Mouse (Mus musculus) CD4-positive, CD25-positive, alpha-beta regulatory T cell, adult 2 months (primary cell): ENCODE results near the gene Cyp4f18.
A peak's percentile ranks its signal among the peaks of the same experiment; 100 is the strongest.
"Not testable (repeated sequence)": the region's sequence is repeated elsewhere in the genome, so short reads cannot be mapped to it uniquely, and the experiment has no call there.

Experiments used
- DNase-seq: peaks from one replicate; pipeline ENCODE4 v3.0.0-alpha.2; 2012; ENCODE audit warnings: low read depth, low spot score

Cyp4f18 gene

GRCm38 (mm10) chr8:71981032-71981431 is 28.4 kb downstream of the Cyp4f18 start:
- no peak for DNase-seq

DNA sequence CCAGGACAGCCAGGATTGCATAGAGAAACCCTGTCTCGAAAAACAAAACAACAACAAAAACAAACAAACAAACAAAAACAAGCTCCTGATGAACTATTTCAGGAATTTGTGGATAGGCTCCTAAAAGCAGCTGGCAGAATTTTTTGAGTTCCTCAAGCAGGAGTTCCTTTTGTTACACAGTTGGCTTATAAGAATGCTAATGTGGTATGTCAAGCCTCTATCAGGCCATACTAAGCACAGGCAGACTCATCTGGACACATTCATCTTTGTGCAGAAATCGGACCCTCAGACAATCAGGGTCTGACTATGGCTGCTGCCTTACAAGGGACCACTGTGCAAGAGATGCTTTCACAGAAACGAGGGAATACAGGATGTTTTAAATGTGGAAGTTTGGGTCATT is 35.2 kb downstream of the Cyp4f18 start:
- no peak for DNase-seq

- DNase-seq: peak; percentile 41
Observed at GRCm38 (mm10) chr8:71971945-71972344, 37.5 kb downstream of the Cyp4f18 start.

DNA sequence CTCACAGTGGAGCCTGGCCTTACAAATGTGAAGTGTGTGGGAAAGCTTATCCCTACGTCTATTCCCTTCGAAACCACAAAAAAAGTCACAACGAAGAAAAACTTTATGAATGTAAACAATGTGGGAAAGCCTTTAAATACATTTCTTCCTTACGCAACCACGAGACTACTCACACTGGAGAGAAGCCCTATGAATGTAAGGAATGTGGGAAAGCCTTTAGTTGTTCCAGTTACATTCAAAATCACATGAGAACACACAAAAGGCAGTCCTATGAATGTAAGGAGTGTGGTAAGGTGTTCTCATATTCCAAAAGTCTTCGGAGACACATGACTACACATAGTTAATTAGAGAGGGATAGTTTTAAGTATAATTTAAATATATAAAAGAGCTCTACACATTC is 40.8 kb downstream of the Cyp4f18 start:
- DNase-seq: no peak

DNA sequence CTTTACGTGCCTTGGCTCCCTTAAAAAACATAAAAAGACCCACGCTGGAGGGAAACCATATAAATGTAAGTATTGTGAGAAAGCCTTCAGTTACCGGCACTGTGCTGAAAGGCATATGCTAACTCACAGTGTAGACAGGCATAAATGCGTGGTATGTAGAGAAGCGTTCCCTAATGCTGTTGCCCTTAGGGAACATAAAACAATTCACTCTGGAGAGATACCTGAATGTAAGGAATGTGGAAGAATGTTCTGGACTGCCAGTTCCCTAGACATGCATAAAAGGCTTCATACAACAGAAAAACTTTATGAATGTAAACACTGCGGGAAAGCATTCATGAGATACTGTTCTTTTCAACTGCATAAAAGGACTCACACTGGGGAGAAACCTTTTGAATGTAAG is 41.3 kb downstream of the Cyp4f18 start:
- DNase-seq: no peak

GRCm38 (mm10) chr8:71967261-71967660 is 42.2 kb downstream of the Cyp4f18 start:
- DNase-seq: no peak

DNA sequence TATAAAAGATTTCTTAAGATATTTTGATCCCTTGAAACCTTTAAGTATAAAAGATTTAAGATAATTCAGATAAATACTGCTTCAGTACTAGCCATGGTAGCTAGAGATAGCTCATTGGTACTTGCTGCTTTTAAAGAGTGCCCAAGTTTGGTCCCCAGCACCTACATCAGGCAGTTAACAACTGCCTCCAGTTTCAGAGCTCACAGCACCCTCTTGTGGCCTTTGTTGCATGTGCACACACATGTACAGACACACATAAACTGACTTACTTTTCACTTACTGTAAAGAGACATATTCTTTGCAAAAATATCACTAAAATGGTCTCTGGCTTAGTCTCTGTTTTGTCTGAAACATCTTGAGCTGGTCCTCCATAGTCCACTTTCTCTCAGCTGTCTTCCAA is 43.0 kb downstream of the Cyp4f18 start:
- peak; percentile 29 for DNase-seq

GRCm38 (mm10) chr8:71965166-71965565 is 44.3 kb downstream of the Cyp4f18 start:
- no peak for DNase-seq

- DNase-seq: no peak
Observed at GRCm38 (mm10) chr8:71964051-71964450, 45.4 kb downstream of the Cyp4f18 start.

- DNase-seq: no peak
Observed at GRCm38 (mm10) chr8:71961796-71962195, 47.6 kb downstream of the Cyp4f18 start.

GRCm38 (mm10) chr8:71960483-71960882 is 48.9 kb downstream of the Cyp4f18 start:
- DNase-seq: no peak

DNA sequence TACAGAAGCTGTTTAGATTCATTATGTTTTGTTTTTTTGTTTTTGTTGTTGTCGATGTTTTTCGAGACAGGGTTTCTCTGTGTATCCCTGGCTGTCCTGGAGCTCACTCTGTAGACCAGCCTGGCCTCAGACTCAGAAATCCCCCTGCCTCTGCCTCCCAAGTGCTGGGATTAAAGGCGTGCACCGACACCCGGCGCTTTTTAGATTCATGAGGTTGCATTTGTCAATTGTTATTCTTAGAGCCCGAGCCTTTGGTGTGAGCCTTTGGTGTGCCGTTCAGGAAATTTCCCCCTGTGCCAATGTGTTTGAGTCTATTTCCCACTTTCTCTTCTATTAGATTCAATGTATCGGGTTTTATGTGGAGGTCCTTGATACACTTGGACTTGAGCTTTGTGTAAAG is 54.8 kb downstream of the Cyp4f18 start:
- no peak for DNase-seq

- not testable (repeated sequence) for DNase-seq
Observed at GRCm38 (mm10) chr8:71952961-71953700, 56.3 kb downstream of the Cyp4f18 start.

- DNase-seq: no peak
Observed at GRCm38 (mm10) chr8:71952489-71952888, 56.9 kb downstream of the Cyp4f18 start.

DNA sequence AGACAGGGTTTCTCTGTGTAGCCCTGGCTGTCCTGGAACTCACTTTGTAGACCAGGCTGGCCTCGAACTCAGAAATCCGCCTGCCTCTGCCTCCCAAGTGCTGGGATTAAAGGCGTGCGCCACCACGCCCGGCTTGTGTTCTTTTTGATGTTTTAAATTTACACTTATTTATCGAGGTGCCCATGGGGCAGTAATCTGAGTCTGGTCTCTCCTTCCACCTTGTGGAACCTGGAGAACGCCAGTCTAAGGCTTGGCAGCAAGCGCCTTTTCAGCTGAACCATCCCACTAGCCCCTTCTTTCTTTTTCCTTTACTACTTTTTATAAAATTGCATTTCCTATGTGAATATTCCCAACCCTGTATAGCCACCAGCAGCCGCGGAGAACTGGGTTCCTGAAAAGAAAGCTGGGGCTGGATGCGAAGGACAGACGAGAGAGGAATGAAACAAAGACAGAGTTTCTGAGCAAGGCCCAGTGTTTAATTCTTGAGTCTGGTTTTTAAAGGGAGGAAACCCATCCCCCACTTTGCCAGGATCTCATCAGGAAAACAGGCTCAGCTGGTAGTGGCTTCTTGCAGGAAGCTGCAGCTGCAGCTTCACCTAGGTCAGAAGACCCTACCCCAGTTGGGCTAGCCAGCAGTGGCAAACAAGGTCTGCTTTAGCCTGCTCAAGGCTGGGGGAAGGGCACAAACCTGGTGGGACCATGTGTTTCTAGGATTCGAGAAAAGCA is 57.8 kb downstream of the Cyp4f18 start:
- peak; percentile 23 for DNase-seq

DNA sequence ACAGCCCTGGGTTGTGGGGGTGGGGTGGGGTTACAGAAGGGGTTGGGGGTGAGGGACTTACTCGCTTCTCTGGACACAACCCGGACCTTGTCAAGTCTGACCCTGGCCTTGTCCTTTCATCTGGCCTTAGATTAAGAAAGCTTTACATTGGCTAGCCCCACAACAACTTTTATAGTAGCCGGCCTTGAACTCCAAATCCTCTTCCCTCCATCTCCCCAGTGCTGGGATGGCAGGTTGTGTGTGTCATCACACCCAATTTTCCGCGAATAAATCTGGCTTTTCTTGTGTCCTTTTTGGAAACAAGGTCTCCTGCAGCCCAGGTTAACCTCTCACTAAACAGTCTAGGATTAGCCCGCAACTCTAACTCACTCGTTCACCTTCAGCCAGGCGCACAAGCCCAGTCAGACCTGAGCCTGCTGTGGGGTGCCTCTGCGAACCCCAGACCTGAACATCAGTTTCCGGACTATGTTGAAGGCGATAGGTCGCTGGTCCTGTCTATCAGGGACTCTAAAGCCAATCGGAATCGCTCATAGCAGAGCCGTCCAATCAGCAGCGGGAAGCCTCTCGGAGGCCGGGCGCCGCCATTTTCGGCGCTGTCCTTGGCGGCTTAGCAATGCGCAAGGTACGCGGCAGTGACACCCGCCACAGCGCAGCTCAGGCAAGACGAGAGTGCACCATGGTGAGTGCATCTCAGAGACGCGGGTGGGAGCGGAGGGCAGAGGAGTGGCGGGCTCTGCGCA is 58.8 kb downstream of the Cyp4f18 start, which contains the start of gene Zfp961:
Zfp961 (plus strand) TSS at position 557 of the 740 bp plus-strand sequence.
- peak; percentile 99 for DNase-seq

GRCm38 (mm10) chr8:71948624-71949023 is 60.8 kb downstream of the Cyp4f18 start:
- DNase-seq: peak; percentile 53

DNA sequence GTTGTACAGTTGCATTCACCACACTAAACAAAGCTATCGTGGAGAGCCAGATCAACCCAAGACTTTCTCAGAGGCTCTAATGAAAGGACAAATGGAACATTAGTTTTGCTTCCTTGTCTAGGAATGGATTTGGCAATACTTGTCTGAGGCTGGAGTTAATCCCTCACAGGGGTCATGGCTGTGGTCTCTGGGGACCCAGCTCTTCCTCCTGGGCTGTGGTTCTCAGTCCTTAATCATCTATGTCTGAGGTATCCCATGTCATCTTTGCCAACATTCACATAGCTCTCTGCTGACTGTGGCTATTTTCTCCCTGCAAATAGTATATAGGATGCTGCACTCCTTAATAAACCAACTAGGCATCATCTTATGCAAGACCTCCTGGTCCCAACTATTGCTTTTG is 67.7 kb downstream of the Cyp4f18 start:
- no peak for DNase-seq

- DNase-seq: no peak
Observed at GRCm38 (mm10) chr8:71940293-71941208, 68.9 kb downstream of the Cyp4f18 start.
